Mouse (Mus musculus): ENCODE measurements around the gene Snap25. TPM values are rescaled to one million over a fixed set of nuclear protein-coding genes. Genes with fewer than 3 reads are reported as not detected.

The Snap25 gene
- total RNA-seq (2017): not detected in 3 replicates

- no peak for ATAC-seq (replicated peaks; ENCODE audit: insufficient number of reproducible peaks, low FRiP score, low TSS enrichment, poor library complexity, severe bottlenecking)
Measured at GRCm38 (mm10) chr2:136713299-136713758, at the start of gene Snap25. Snap25 (plus strand) TSS chr2:136713453.

DNA sequence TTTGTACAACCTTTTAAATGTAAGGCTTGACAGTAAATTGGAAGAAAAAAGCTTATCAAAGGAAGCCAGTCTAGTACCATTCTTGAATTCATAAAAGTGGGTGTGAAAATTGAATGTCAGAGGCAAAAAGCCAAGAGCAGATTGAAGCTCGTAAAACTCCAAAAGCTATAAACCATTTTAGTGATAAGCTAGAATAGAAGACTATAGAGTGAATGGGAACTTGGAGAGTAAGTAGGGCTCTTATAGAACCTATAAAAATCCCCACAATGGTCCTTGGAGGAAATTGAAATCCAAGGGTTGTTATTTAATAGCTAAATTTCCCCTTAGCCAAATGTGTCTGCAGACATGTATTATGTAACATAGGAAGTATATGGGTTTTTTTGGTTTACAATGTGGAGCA, 46.3 kb upstream of the Snap25 start:
- no peak for ATAC-seq (replicated peaks; ENCODE audit: insufficient number of reproducible peaks, low FRiP score, low TSS enrichment, poor library complexity, severe bottlenecking)

GRCm38 (mm10) chr2:136669183-136669582, 44.1 kb upstream of the Snap25 start:
- no peak for ATAC-seq (replicated peaks; ENCODE audit: insufficient number of reproducible peaks, low FRiP score, low TSS enrichment, poor library complexity, severe bottlenecking)

GRCm38 (mm10) chr2:136669665-136670064, 43.6 kb upstream of the Snap25 start:
- no peak for ATAC-seq (replicated peaks; ENCODE audit: insufficient number of reproducible peaks, low FRiP score, low TSS enrichment, poor library complexity, severe bottlenecking)

GRCm38 (mm10) chr2:136670539-136671271, 42.5 kb upstream of the Snap25 start:
- ATAC-seq (replicated peaks; ENCODE audit: insufficient number of reproducible peaks, low FRiP score, low TSS enrichment, poor library complexity, severe bottlenecking): no peak

- no peak for ATAC-seq (replicated peaks; ENCODE audit: insufficient number of reproducible peaks, low FRiP score, low TSS enrichment, poor library complexity, severe bottlenecking)
Measured at GRCm38 (mm10) chr2:136674077-136674757, 39.0 kb upstream of the Snap25 start.

- ATAC-seq (replicated peaks; ENCODE audit: insufficient number of reproducible peaks, low FRiP score, low TSS enrichment, poor library complexity, severe bottlenecking): no peak
Measured at GRCm38 (mm10) chr2:136676196-136676595, 37.1 kb upstream of the Snap25 start.

DNA sequence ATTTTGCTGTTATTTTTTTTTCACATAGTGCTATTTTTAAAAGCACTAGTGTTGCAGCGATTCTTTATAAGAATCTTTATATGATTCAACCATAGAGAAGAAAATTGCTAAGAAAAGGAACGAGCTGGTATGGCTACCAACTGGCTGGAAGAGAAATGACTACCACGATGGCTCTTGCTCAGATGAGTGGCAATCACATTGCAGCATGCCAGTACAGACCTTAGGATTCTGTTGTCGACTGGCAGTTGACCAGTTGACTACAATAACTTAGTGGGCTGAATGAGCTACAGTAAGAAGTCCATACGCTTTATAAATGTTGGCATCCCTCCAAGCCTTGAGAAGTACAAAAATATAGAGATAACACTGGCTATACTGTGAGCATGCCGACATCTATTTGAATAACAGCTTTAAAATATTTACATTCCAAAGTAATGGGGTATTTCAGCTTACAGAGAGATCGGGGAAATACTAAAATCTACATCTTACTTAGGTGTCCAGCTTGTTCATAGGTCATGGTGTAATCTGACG, 36.3 kb upstream of the Snap25 start:
- ATAC-seq (replicated peaks; ENCODE audit: insufficient number of reproducible peaks, low FRiP score, low TSS enrichment, poor library complexity, severe bottlenecking): no peak

DNA sequence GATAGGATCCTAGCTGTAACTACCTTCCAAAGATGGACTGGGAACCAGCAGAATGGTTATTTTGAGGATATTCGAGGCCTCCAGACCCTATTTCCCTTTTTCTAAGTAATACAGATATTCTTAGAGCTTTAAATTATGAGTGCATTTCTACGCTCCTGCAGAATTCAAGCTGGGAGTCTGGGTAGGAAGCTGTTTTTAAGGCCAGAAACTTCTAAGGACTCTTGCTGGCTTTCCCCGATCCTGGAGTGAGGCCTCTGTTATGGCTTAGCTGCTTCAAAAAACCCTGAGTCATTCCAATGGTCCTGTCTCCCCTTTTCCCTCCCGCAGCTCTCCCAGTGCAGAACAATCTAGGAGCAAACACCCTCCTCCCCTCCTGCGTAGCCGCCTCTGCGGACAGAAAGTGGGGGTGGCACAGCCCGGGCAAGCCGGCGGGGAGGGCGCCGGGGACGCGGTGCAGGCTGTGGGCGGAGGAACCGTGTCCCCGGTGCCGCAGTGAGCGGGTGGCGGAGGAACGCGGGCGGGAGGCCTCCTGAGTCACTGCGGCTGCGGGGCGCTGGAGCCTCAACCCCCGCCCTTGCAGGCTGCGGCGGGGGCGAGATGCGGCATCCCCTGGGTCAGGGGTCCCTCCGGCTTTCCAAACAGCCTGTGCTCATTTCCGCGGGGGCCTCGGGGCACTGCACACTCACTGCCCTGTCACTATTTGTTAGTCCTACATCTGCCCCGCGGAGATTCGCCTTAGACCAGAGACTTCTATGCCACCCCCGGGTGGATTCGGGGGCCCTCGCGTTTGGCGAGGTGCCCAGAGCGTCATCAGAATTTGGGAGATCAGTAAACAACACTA, 34.7 kb upstream of the Snap25 start:
- ATAC-seq (replicated peaks; ENCODE audit: insufficient number of reproducible peaks, low FRiP score, low TSS enrichment, poor library complexity, severe bottlenecking): no peak

GRCm38 (mm10) chr2:136679280-136680221, 33.7 kb upstream of the Snap25 start:
- ATAC-seq (replicated peaks; ENCODE audit: insufficient number of reproducible peaks, low FRiP score, low TSS enrichment, poor library complexity, severe bottlenecking): no peak

GRCm38 (mm10) chr2:136682146-136682860, 30.9 kb upstream of the Snap25 start:
- no peak for ATAC-seq (replicated peaks; ENCODE audit: insufficient number of reproducible peaks, low FRiP score, low TSS enrichment, poor library complexity, severe bottlenecking)

DNA sequence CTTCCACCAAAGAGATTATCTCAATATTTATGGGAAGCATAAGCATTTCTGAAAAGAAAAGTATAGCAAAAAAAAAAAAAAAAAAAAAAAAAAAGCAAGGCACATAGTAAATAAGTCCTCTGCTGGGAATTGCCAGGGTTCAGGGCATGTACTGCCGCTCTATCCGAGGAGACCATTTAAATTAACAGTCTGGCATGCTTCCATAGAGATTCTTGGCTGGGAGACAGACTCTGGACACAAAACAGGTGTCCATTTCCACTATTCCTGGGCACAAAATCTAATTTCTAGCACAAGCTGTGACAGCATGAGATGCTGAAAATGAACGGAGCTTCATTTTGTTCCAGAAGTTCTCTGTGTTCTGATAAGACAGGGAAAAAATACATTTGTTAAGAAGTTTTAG, 27.1 kb upstream of the Snap25 start:
- no peak for ATAC-seq (replicated peaks; ENCODE audit: insufficient number of reproducible peaks, low FRiP score, low TSS enrichment, poor library complexity, severe bottlenecking)

GRCm38 (mm10) chr2:136687316-136687715, 25.9 kb upstream of the Snap25 start:
- ATAC-seq (replicated peaks; ENCODE audit: insufficient number of reproducible peaks, low FRiP score, low TSS enrichment, poor library complexity, severe bottlenecking): no peak

DNA sequence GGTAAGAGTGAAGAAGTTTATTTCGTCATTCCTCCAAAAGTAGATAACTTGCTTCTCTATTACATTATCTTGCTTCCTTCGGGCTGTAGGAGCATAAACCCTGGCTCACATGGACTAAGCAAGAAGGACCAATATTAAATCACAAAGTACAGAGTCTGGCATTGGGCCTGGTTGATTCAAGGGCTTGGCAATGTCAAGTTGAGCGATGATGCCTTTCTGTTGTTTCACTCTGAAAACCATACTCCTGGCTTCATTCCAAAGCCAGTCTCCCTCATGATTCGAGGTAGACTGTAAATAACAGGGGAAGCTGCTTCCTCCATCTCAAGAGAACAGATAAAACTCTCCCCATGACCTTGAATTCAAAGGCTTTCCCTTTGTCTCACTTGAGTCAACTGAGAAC, 23.8 kb upstream of the Snap25 start:
- ATAC-seq (replicated peaks; ENCODE audit: insufficient number of reproducible peaks, low FRiP score, low TSS enrichment, poor library complexity, severe bottlenecking): no peak

DNA sequence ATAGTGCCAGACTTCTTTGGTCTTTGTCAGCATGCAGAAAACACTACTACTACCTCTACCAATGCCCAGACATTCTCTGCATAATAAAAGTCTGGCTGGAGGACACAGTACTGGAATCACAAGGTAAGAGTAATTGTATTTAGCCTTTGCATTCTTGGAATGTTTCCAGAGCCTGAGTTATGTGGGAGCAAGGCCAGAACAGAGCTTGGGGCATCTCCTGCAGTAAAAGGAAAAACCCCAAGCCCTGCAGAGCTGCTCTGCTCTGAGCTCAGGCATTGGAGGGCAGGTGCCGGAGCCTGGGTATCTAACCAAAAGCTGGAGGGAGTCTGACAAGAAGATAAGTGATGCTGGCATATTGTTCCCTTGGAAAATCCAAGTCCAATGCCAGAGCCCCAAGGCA, 21.6 kb upstream of the Snap25 start:
- ATAC-seq (replicated peaks; ENCODE audit: insufficient number of reproducible peaks, low FRiP score, low TSS enrichment, poor library complexity, severe bottlenecking): no peak

- no peak for ATAC-seq (replicated peaks; ENCODE audit: insufficient number of reproducible peaks, low FRiP score, low TSS enrichment, poor library complexity, severe bottlenecking)
Measured at GRCm38 (mm10) chr2:136699429-136700227, 13.6 kb upstream of the Snap25 start.

- ATAC-seq (replicated peaks; ENCODE audit: insufficient number of reproducible peaks, low FRiP score, low TSS enrichment, poor library complexity, severe bottlenecking): no peak
Measured at GRCm38 (mm10) chr2:136703376-136703775, 9.9 kb upstream of the Snap25 start.

Data from monocyte, adult 5-6 weeks (primary cell).